Mouse (Mus musculus): ENCODE data around the gene Timm8a1.

GRCm38 (mm10) chrX:134588261-134588660 is 46.6 kb upstream of the Timm8a1 start:
- TF ChIP-seq CTCF (IDR thresholded peaks at IDR 0.05; ENCODE audit: insufficient read depth, low read depth, low read length): no peak
- TF ChIP-seq POLR2A (IDR thresholded peaks at IDR 0.05; ENCODE audit: insufficient read depth, low read depth, low read length): no peak
